ENCODE assay signal across 8 mouse cellular contexts in the genomic region with DNA sequence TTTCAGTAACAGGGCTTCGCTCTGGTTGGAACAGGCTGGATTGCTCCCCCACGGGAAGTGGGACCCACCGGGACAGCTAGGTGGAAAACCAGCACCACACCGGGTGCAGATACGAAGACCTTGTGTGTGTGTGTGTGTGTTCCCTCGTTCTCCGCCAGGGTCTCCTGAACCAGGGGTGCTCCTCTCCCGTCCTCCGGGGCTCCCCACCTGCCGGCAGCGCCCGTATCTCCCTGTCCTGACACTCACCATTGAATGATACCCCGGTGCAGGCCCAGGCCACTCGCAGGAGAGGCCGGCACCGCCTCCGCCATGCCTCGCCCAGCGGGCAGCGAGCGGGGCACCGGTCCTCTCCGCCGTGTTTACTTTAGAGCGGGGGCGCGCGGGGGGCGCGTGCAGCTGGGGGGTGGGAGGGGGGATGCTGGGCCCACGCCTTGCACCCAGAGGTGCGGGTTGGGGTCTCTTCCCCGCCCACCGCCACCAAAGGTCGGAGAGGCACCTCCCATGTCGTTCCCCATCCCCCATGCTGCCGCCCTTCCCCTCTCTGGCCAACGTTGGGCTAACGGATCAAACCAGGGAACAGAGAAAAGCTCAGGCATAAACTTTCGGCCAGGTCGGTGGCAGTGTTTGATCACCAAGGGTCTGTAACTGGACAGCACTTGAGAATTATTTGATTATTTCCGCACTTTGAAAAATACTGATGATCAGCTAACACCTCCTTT. TPM values are rescaled to one million over a fixed set of nuclear protein-coding genes. Genes with fewer than 3 reads are reported as not detected.
DNase-seq lines count a peak whose midpoint lies in the region; ATAC-seq lines count a peak whose summit lies in the region.

A gene (minus strand): TSS at position 366 of the 719 bp plus-strand sequence.

- peak within 1 kb of the TSS; percentile 87 for H3K4me2 ChIP-seq in kidney, embryonic 15.5 days
- peak within 1 kb of the TSS; percentile 99 for H3K4me2 ChIP-seq in neural tube, embryonic 14.5 days (ENCODE audit: low read depth, low read length)

- no peaks in the 10 kb centered on the region for H3K36me3 ChIP-seq in kidney, embryonic 15.5 days
- H3K36me3 ChIP-seq in forebrain, embryonic 10.5 days (replicated peaks), result no peaks in the 10 kb centered on the region
- H3K36me3 ChIP-seq in limb, embryonic 10.5 days, result no peaks in the 10 kb centered on the region
- no peaks in the 10 kb centered on the region for H3K36me3 ChIP-seq in neural tube, embryonic 14.5 days (ENCODE audit: control insufficient read depth, insufficient read depth, low read length)

- peak within 1 kb of the TSS; percentile 53 for H3K4me3 ChIP-seq in kidney, embryonic 15.5 days (replicated peaks)
- H3K4me3 ChIP-seq in forebrain, embryonic 10.5 days, result peak within 1 kb of the TSS; percentile 70
- H3K4me3 ChIP-seq in limb, embryonic 10.5 days, result peak within 1 kb of the TSS; percentile 74
- peak within 1 kb of the TSS; percentile 48 for H3K4me3 ChIP-seq in neural tube, embryonic 14.5 days (ENCODE audit: low read depth, low read length)

- peaks cover 33% of the 10 kb centered on the region for H3K4me1 ChIP-seq in kidney, embryonic 15.5 days
- H3K4me1 ChIP-seq in forebrain, embryonic 10.5 days, result peaks cover 41% of the 10 kb centered on the region
- peaks cover 49% of the 10 kb centered on the region for H3K4me1 ChIP-seq in limb, embryonic 10.5 days
- no peaks in the 10 kb centered on the region for H3K4me1 ChIP-seq in neural tube, embryonic 14.5 days (ENCODE audit: control insufficient read depth, insufficient read depth, low read length)

- peak within 1 kb of the TSS; percentile 49 for H3K9ac ChIP-seq in kidney, embryonic 15.5 days
- peak within 1 kb of the TSS; percentile 69 for H3K9ac ChIP-seq in neural tube, embryonic 14.5 days (replicated peaks; ENCODE audit: low read depth, low read length)

- 2% methylated on average over 37 of the region's 42 CpGs for WGBS in kidney, embryonic 15.5 days
- 2% methylated on average over 42 of the region's 42 CpGs for WGBS in forebrain, embryonic 10.5 days
- WGBS in limb, embryonic 10.5 days, result 2% methylated on average over 42 of the region's 42 CpGs
- WGBS in neural tube, embryonic 14.5 days, result 2% methylated on average over 40 of the region's 42 CpGs

- H3K9me3 ChIP-seq in kidney, embryonic 15.5 days (replicated peaks), result no peaks in the 10 kb centered on the region
- no peaks in the 10 kb centered on the region for H3K9me3 ChIP-seq in forebrain, embryonic 10.5 days
- H3K9me3 ChIP-seq in limb, embryonic 10.5 days (replicated peaks), result no peaks in the 10 kb centered on the region
- H3K9me3 ChIP-seq in neural tube, embryonic 14.5 days (ENCODE audit: control insufficient read depth, low read length), result no peaks in the 10 kb centered on the region

- no peaks in the 10 kb centered on the region for H3K27me3 ChIP-seq in kidney, embryonic 15.5 days
- H3K27me3 ChIP-seq in forebrain, embryonic 10.5 days (ENCODE audit: poor library complexity, severe bottlenecking), result peaks cover 22% of the 10 kb centered on the region; the same call in 1 of the 2 replicates
- H3K27me3 ChIP-seq in limb, embryonic 10.5 days (ENCODE audit: low read depth, poor library complexity, severe bottlenecking), result no peaks in the 10 kb centered on the region
- H3K27me3 ChIP-seq in neural tube, embryonic 14.5 days (ENCODE audit: control insufficient read depth, insufficient read depth, low read length), result no peaks in the 10 kb centered on the region

- ATAC-seq in kidney, embryonic 15.5 days (replicated peaks; ENCODE audit: low FRiP score), result peak; percentile 69
- peak; percentile 89 for ATAC-seq in neural tube, embryonic 14.5 days (ENCODE audit: low read depth)
- no peak for ATAC-seq in inflammation-experienced regulatory T-cells, adult 6 months

- peak within 1 kb of the TSS; percentile 41; the same call in 1 of the 2 replicates for H3K27ac ChIP-seq in kidney, embryonic 15.5 days
- H3K27ac ChIP-seq in forebrain, embryonic 10.5 days, result peak within 1 kb of the TSS; percentile 91
- peak within 1 kb of the TSS; percentile 97 for H3K27ac ChIP-seq in limb, embryonic 10.5 days
- H3K27ac ChIP-seq in neural tube, embryonic 14.5 days (ENCODE audit: low read depth, low read length), result peak within 1 kb of the TSS; percentile 22; the same call in 1 of the 2 replicates

- DNase-seq in kidney, adult 9 months, result no peak
- DNase-seq in brain, adult 2 months (ENCODE audit: low read depth, low spot score), result peak; percentile 12
- peak; percentile 49 for DNase-seq in forebrain, embryonic 10.5 days (ENCODE audit: extremely low spot score, low spot score)
- DNase-seq in limb, embryonic 10.5 days (ENCODE audit: low spot score), result peak; percentile 78
- no peak for DNase-seq in frontal cortex, postnatal 10 days (ENCODE audit: low spot score in 2 of 2)

RNA-seq across cellular contexts. Expression of the gene that starts here (rescaled TPM):
- 0.31 and 0.51 TPM in 2 replicates for polyA plus RNA-seq in kidney, embryonic 15.5 days (2015; fragmentation: Nextera tagmentation; extraction: Ambion mirVana)
- 0.22 and 0.34 TPM in 2 replicates for polyA plus RNA-seq in forebrain, embryonic 10.5 days (2016; fragmentation: Nextera tagmentation; extraction: Ambion mirVana)
- 0.35 and 0.79 TPM in 2 replicates for polyA plus RNA-seq in limb, embryonic 10.5 days (2016; fragmentation: Nextera tagmentation; extraction: Ambion mirVana)
- polyA plus RNA-seq in neural tube, embryonic 14.5 days (2014; fragmentation: Nextera tagmentation; extraction: Ambion mirVana), result 0.13 and 0.16 TPM in 2 replicates
- not detected for polyA plus RNA-seq in inflammation-experienced regulatory T-cells, adult 6 months (2017; shearing (Covaris generic))

Comparison
In these comparisons a context has a peak if more than half of its experiments do, and no peak if none do; other contexts are left out.
1. Peak in ATAC-seq, H3K4me3 ChIP-seq, H3K27ac ChIP-seq, H3K9ac ChIP-seq and H3K4me2 ChIP-seq in kidney, embryonic 15.5 days; RNA of the gene not detected or under 1 TPM.
2. Peak in DNase-seq, H3K4me3 ChIP-seq and H3K27ac ChIP-seq in forebrain, embryonic 10.5 days; RNA of the gene not detected or under 1 TPM.
3. Peak in DNase-seq, H3K4me3 ChIP-seq and H3K27ac ChIP-seq in limb, embryonic 10.5 days; RNA of the gene not detected or under 1 TPM.
4. Peak in ATAC-seq, H3K4me3 ChIP-seq, H3K27ac ChIP-seq, H3K9ac ChIP-seq and H3K4me2 ChIP-seq in neural tube, embryonic 14.5 days; RNA of the gene not detected or under 1 TPM.
5. H3K27ac ChIP-seq: peak in every context shown above with its lines; median percentile 97 in limb, embryonic 10.5 days; 91 in forebrain, embryonic 10.5 days; 41 in kidney, embryonic 15.5 days; 22 in neural tube, embryonic 14.5 days.